In genomic region chr11:22860335-22861227, GRCm38 (mm10) we compare ENCODE assay signal across 8 mouse cellular contexts. TPM values are rescaled to one million over a fixed set of nuclear protein-coding genes. Genes with fewer than 3 reads are reported as not detected.
DNase-seq lines count a peak whose midpoint lies in the region; ATAC-seq lines count a peak whose summit lies in the region.

B3gnt2 (minus strand) TSS chr11:22860961.

- no peaks in the 10 kb centered on the region for H3K9me3 ChIP-seq in embryonic facial prominence, embryonic 12.5 days
- H3K9me3 ChIP-seq in heart, embryonic 14.5 days (ENCODE audit: control insufficient read depth, low read length), result no peaks in the 10 kb centered on the region

- peak within 1 kb of the TSS; percentile 60 for H3K9ac ChIP-seq in embryonic facial prominence, embryonic 12.5 days
- peak within 1 kb of the TSS; percentile 84 for H3K9ac ChIP-seq in heart, embryonic 14.5 days (ENCODE audit: low read length)

- DNase-seq in spleen, postnatal 4 days (ENCODE audit: low spot score in 2 of 2), result peak; percentile 58 to 78
- no peak for DNase-seq in spleen, postnatal 36 days (ENCODE audit: low spot score in 2 of 2)
- no peak for DNase-seq in layer of hippocampus, postnatal 10 days (ENCODE audit: low spot score in 2 of 2)
- peak; percentile 71 for DNase-seq in lung, postnatal 36 days
- peak; percentile 59 for DNase-seq in testis, postnatal 10 days (ENCODE audit: low spot score)
- DNase-seq in right cerebral cortex, postnatal 14 days, result no peak

- H3K4me2 ChIP-seq in embryonic facial prominence, embryonic 12.5 days (replicated peaks), result peak within 1 kb of the TSS; percentile 94
- H3K4me2 ChIP-seq in heart, embryonic 14.5 days (ENCODE audit: low read length), result peak within 1 kb of the TSS; percentile 99

- WGBS in embryonic facial prominence, embryonic 12.5 days, result 5% methylated on average over 41 of the region's 41 CpGs
- 7% methylated on average over 41 of the region's 41 CpGs for WGBS in heart, embryonic 14.5 days

- H3K27ac ChIP-seq in embryonic facial prominence, embryonic 12.5 days, result no peak within 1 kb of the TSS
- H3K27ac ChIP-seq in heart, embryonic 14.5 days (replicated peaks in 1 of 2; ENCODE audit: control insufficient read depth in 1 of 2, insufficient read depth in 1 of 2, low read depth in 2 of 2, low read length in 2 of 2), result peak within 1 kb of the TSS; percentile 57 to 73

- peaks cover 48% of the 10 kb centered on the region for H3K27me3 ChIP-seq in embryonic facial prominence, embryonic 12.5 days
- H3K27me3 ChIP-seq in heart, embryonic 14.5 days (ENCODE audit: control insufficient read depth, insufficient read depth, low read length), result peaks cover 6% of the 10 kb centered on the region; the same call in 1 of the 2 replicates

- peaks cover 14% of the 10 kb centered on the region for H3K4me1 ChIP-seq in embryonic facial prominence, embryonic 12.5 days
- peaks cover 8 to 13% of the 10 kb centered on the region in 2 experiments; a peak in 2 of 4 replicates for H3K4me1 ChIP-seq in heart, embryonic 14.5 days (ENCODE audit: control insufficient read depth in 2 of 2, insufficient read depth in 2 of 2, low read length in 2 of 2)

- ATAC-seq in embryonic facial prominence, embryonic 12.5 days (ENCODE audit: insufficient number of reproducible peaks, insufficient read depth, low FRiP score, low TSS enrichment), result no peak
- no peak for ATAC-seq in heart, embryonic 14.5 days (ENCODE audit: insufficient number of reproducible peaks, insufficient read depth, low FRiP score, low read depth)

- no peaks in the 10 kb centered on the region for H3K36me3 ChIP-seq in embryonic facial prominence, embryonic 12.5 days
- H3K36me3 ChIP-seq in heart, embryonic 14.5 days (ENCODE audit: control insufficient read depth, insufficient read depth, low read length), result no peaks in the 10 kb centered on the region

- H3K4me3 ChIP-seq in embryonic facial prominence, embryonic 12.5 days, result peak within 1 kb of the TSS; percentile 66
- H3K4me3 ChIP-seq in heart, embryonic 14.5 days (ENCODE audit: control insufficient read depth in 1 of 2, insufficient read depth in 1 of 2, low read depth in 1 of 2, low read length in 2 of 2), result peak within 1 kb of the TSS; percentile 83 to 96

RNA-seq across cellular contexts. Expression of gene B3gnt2, which starts in this region (rescaled TPM):
- polyA plus RNA-seq in embryonic facial prominence, embryonic 12.5 days (2016; fragmentation: Nextera tagmentation; extraction: Ambion mirVana), result 3.8 and 6.4 TPM in 2 replicates
- polyA plus RNA-seq in heart, embryonic 14.5 days (2014; fragmentation: Nextera tagmentation; extraction: Ambion mirVana), result 5.0 and 7.9 TPM in 2 replicates
- total RNA-seq in layer of hippocampus, postnatal 10 days (2021), result 10 to 100 TPM; 13.1 to 13.9 TPM

Comparison
In these comparisons a context has a peak if more than half of its experiments do, and no peak if none do; other contexts are left out.
1. DNase-seq: peak in spleen, postnatal 4 days (2 of 2), lung, postnatal 36 days (single experiment) and testis, postnatal 10 days (single experiment); none in spleen, postnatal 36 days (0 of 2), layer of hippocampus, postnatal 10 days (0 of 2) and right cerebral cortex, postnatal 14 days (single experiment).